In the genomic region with DNA sequence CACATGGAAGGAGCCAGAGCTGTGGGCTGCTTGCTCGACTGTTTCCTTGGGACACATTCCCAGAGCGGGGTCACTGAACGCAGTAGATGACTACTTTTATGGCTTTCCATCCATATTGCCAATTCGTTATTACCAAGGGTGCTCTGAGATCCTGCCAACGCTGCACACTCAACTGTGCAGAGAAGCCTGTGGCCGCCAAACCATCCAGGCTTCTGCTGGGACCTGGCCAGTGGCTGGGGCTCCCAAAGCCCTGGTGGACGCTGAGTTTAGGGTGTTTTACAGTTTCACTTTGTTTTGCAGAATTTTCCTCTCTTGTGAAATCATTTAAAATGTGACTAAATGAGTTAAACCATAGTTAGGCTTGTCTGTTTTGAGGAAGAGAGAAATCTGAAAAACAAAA, we compare ENCODE assay signal across 10 mouse cellular contexts. TPM values are rescaled to one million over a fixed set of nuclear protein-coding genes. Genes with fewer than 3 reads are reported as not detected.
DNase-seq lines count a peak whose midpoint lies in the region; ATAC-seq and TF ChIP-seq lines count a peak whose summit lies in the region.
"Had no signal": no experiment of that assay in that cellular context is flagged by ENCODE, and none has a peak within 500 bp of the region (broad histone marks: within the 10 kb centered on the region; RNA-seq: fewer than 3 reads in every experiment).

No protein-coding gene starts in this region.

- peak overlapping the region; percentile 91 for H3K4me2 ChIP-seq in heart, embryonic 13.5 days
- peak overlapping the region; percentile 83 for H3K4me2 ChIP-seq in kidney, postnatal 0 days (ENCODE audit: low read length)
- H3K4me2 ChIP-seq in midbrain, embryonic 11.5 days = peak overlapping the region; percentile 63

- H3K27me3 ChIP-seq in E14TG2a.4 (ENCODE audit: insufficient read depth, low read length) = peaks cover 39% of the 10 kb centered on the region
- H3K27me3 ChIP-seq in heart, embryonic 13.5 days (replicated peaks) = no peaks in the 10 kb centered on the region
- H3K27me3 ChIP-seq in kidney, postnatal 0 days (ENCODE audit: insufficient read depth, low read length) = no peaks in the 10 kb centered on the region
- H3K27me3 ChIP-seq in midbrain, embryonic 11.5 days (ENCODE audit: control insufficient read depth, insufficient read depth, low read length) = peaks cover 8% of the 10 kb centered on the region; the same call in 1 of the 2 replicates

- H3K4me1 ChIP-seq in E14TG2a.4 (replicated peaks; ENCODE audit: low read depth, low read length) = peaks cover 64% of the 10 kb centered on the region
- peaks cover 18% of the 10 kb centered on the region for H3K4me1 ChIP-seq in bone marrow macrophage, adult 2 months (ENCODE audit: control insufficient read depth, insufficient read depth, low read length)
- H3K4me1 ChIP-seq in heart, embryonic 13.5 days = peaks cover 75% of the 10 kb centered on the region
- H3K4me1 ChIP-seq in kidney, postnatal 0 days (replicated peaks; ENCODE audit: insufficient read depth, low read length) = peaks cover 12% of the 10 kb centered on the region
- peaks cover 11% of the 10 kb centered on the region for H3K4me1 ChIP-seq in midbrain, embryonic 11.5 days (ENCODE audit: control insufficient read depth, insufficient read depth, low read length)

- no peaks in the 10 kb centered on the region for H3K36me3 ChIP-seq in E14TG2a.4 (ENCODE audit: insufficient read depth, low read length)
- H3K36me3 ChIP-seq in heart, embryonic 13.5 days = no peaks in the 10 kb centered on the region
- H3K36me3 ChIP-seq in kidney, postnatal 0 days (ENCODE audit: insufficient read depth, low read length) = no peaks in the 10 kb centered on the region
- no peaks in the 10 kb centered on the region for H3K36me3 ChIP-seq in midbrain, embryonic 11.5 days (ENCODE audit: control insufficient read depth, insufficient read depth, low read length)

- 30% methylated on average over 7 of the region's 7 CpGs for WGBS in heart, embryonic 13.5 days
- WGBS in kidney, postnatal 0 days = 23% methylated on average over 7 of the region's 7 CpGs
- 42% methylated on average over 7 of the region's 7 CpGs for WGBS in midbrain, embryonic 11.5 days

- intact Hi-C loops in left cerebral cortex, postnatal 14 days (cut with DNase I) = no loop called here

- peak overlapping the region; percentile 88 for H3K9ac ChIP-seq in heart, embryonic 13.5 days
- H3K9ac ChIP-seq in kidney, postnatal 0 days (ENCODE audit: low read depth, low read length) = peak overlapping the region; percentile 62; the same call in 1 of the 2 replicates
- H3K9ac ChIP-seq in midbrain, embryonic 11.5 days (ENCODE audit: low read length) = peak overlapping the region; percentile 71; the same call in 1 of the 2 replicates

- TF ChIP-seq CTCF in E14TG2a.4 (conservative IDR thresholded peaks at IDR 0.05; ENCODE audit: low read length) = no peak
- no peak for TF ChIP-seq CTCF in bone marrow macrophage, adult 2 months (IDR thresholded peaks at IDR 0.05; ENCODE audit: low read depth, low read length)
- no peak; the same call in 1 of the 2 replicates for TF ChIP-seq CTCF in kidney, postnatal 0 days (IDR thresholded peaks at IDR 0.05; ENCODE audit: low read depth)

- peak overlapping the region; percentile 74 for H3K4me3 ChIP-seq in E14TG2a.4 (replicated peaks; ENCODE audit: low read length)
- H3K4me3 ChIP-seq in bone marrow macrophage, adult 2 months (ENCODE audit: insufficient read depth, low read length) = peak overlapping the region; percentile 47
- H3K4me3 ChIP-seq in heart, embryonic 13.5 days = peak overlapping the region; percentile 56
- peak overlapping the region; percentile 33 for H3K4me3 ChIP-seq in kidney, postnatal 0 days (replicated peaks; ENCODE audit: low read depth, low read length)
- H3K4me3 ChIP-seq in midbrain, embryonic 11.5 days (ENCODE audit: low read depth, low read length) = peak overlapping the region; percentile 22; the same call in 1 of the 2 replicates

- H3K27ac ChIP-seq in bone marrow macrophage, adult 2 months (ENCODE audit: insufficient read depth, low read depth, low read length) = no peak overlapping the region
- peak overlapping the region; percentile 98 for H3K27ac ChIP-seq in heart, embryonic 13.5 days (replicated peaks)
- peak overlapping the region; percentile 69 for H3K27ac ChIP-seq in kidney, postnatal 0 days
- H3K27ac ChIP-seq in midbrain, embryonic 11.5 days (ENCODE audit: low read depth, low read length) = no peak overlapping the region

- no peak for TF ChIP-seq POLR2A in bone marrow macrophage, adult 2 months (IDR thresholded peaks at IDR 0.05; ENCODE audit: borderline replicate concordance, low read depth, low read length)

- ATAC-seq in heart, embryonic 13.5 days (ENCODE audit: extremely low read depth, insufficient number of reproducible peaks, low FRiP score, low TSS enrichment) = no peak
- no peak for ATAC-seq in kidney, postnatal 0 days (replicated peaks; ENCODE audit: low FRiP score, low read depth)
- no peak for ATAC-seq in midbrain, embryonic 11.5 days (ENCODE audit: low FRiP score)

- H3K9me3 ChIP-seq in E14TG2a.4 (ENCODE audit: low read length) = no peaks in the 10 kb centered on the region
- no peaks in the 10 kb centered on the region for H3K9me3 ChIP-seq in heart, embryonic 13.5 days
- H3K9me3 ChIP-seq in kidney, postnatal 0 days (replicated peaks; ENCODE audit: low read length) = no peaks in the 10 kb centered on the region
- H3K9me3 ChIP-seq in midbrain, embryonic 11.5 days (ENCODE audit: control insufficient read depth, low read length) = no peaks in the 10 kb centered on the region

- DNase-seq in kidney, postnatal 0 days (ENCODE audit: low spot score) = peak; percentile 55
- DNase-seq in midbrain, embryonic 11.5 days (ENCODE audit: low spot score, missing footprints) = peak; percentile 85
- no peak for DNase-seq in B cell, adult 2 months
- no peak for DNase-seq in left cerebral cortex, postnatal 14 days (ENCODE audit: low spot score in 2 of 2)
- DNase-seq in spleen, postnatal 36 days (ENCODE audit: low spot score in 2 of 2) = no peak

RNA-seq across cellular contexts. Expression of a gene that starts 32.7 kb away (rescaled TPM):
- polyA plus RNA-seq in bone marrow macrophage, adult 2 months (2012; ENCODE audit: insufficient read depth, insufficient read length, missing spikeins) = not detected in 2 replicates
- not detected in 2 replicates for polyA plus RNA-seq in heart, embryonic 13.5 days (2015; fragmentation: Nextera tagmentation; extraction: Ambion mirVana)
- polyA plus RNA-seq in kidney, postnatal 0 days (2015; fragmentation: Nextera tagmentation; extraction: Ambion mirVana) = 0.23 and 0.29 TPM in 2 replicates
- not detected in 2 replicates for polyA plus RNA-seq in midbrain, embryonic 11.5 days (2014; fragmentation: Nextera tagmentation; extraction: Ambion mirVana)
- not detected for total RNA-seq in left cerebral cortex, postnatal 14 days (2021)
- total RNA-seq: neutrophil, adult 5-6 weeks had no signal
- polyA plus RNA-seq: brain, embryonic 14.5 days had no signal

Comparison
In these comparisons a context has a peak if more than half of its experiments do, and no peak if none do; other contexts are left out.
1. H3K4me3 ChIP-seq: peak in every context shown above with its lines; median percentile 74 in E14TG2a.4; 56 in heart, embryonic 13.5 days; 47 in bone marrow macrophage, adult 2 months; 33 in kidney, postnatal 0 days; 22 in midbrain, embryonic 11.5 days.
2. H3K27ac ChIP-seq: peak in heart, embryonic 13.5 days (single experiment) and kidney, postnatal 0 days (single experiment); none in bone marrow macrophage, adult 2 months (single experiment) and midbrain, embryonic 11.5 days (single experiment).
3. DNase-seq: peak in kidney, postnatal 0 days (single experiment) and midbrain, embryonic 11.5 days (single experiment); none in B cell, adult 2 months (0 of 2), left cerebral cortex, postnatal 14 days (0 of 2) and spleen, postnatal 36 days (0 of 2).
4. Peak in every context shown above with its lines, with median percentiles within 50 percentile points of each other: H3K4me2 ChIP-seq and H3K9ac ChIP-seq.